Mouse (Mus musculus): ENCODE data around the gene Mettl23.

- no peak for TF ChIP-seq POLR2A (IDR thresholded peaks at IDR 0.05; ENCODE audit: extremely low read depth, insufficient read depth, low read length)
- TF ChIP-seq CTCF (IDR thresholded peaks at IDR 0.05; ENCODE audit: extremely low read depth, insufficient read depth, low read length), result no peak
Measured at GRCm38 (mm10) chr11:116884061-116884460, 41.0 kb downstream of the Mettl23 start.

Data from cortical plate, adult 2 months (tissue).